Mouse (Mus musculus) hindlimb bud, embryonic 11.5 days (tissue): ENCODE measurements at regions not wholly inside any gene's neighbourhood (a gene's known extent, or its start where the extent isn't known, plus 50 kb on each side); places are given as distances from the start of the nearest gene placed in this dataset.
A peak's percentile ranks its signal among the peaks of the same experiment; 100 is the strongest.
"Not testable (repeated sequence)": the region's sequence is repeated elsewhere in the genome, so short reads cannot be mapped to it uniquely, and the experiment has no call there.

ENCODE experiments used
- DNase-seq: peaks from one replicate; pipeline ENCODE4 v3.0.0-alpha.2; 2012; ENCODE audit warnings: low read depth, low spot score; ENCODE audit errors: extremely low spot score

DNA sequence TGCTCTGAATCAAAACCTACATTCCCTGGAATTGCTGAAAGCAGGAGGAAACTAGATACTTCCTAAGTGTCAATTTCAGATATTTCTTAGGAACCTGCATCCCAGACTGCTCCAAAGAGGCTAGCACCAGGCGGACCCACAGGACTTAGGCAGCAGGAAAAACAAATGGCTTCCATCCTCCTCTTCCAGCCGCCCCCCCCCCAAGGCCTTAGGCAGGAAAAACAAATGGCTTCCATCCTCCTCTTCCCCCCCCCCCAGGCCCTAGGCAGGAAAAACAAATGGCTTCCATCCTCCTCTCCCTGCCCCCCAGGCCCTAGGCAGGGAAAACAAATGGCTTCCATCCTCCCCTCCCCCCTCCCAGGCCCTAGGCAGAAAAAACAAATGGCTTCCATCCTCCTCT lies 64.5 kb upstream of the Nap1l2 start:
- DNase-seq, result no peak

DNA sequence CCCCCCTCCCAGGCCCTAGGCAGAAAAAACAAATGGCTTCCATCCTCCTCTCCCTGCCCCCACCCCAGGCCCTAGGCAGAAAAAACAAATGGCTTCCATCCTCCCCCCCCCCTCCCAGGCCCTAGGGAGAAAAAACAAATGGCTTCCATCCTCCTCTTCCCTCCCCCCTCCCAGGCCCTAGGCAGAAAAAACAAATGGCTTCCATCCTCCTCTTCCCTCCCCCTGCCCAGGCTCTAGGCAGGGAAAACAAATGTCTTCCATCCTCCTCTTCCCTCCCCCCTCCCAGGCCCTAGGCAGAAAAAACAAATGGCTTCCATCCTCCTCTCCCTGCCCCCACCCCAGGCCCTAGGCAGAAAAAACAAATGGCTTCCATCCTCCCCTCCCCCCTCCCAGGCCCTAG lies 65.0 kb upstream of the Nap1l2 start:
- DNase-seq, result not testable (repeated sequence)

DNA sequence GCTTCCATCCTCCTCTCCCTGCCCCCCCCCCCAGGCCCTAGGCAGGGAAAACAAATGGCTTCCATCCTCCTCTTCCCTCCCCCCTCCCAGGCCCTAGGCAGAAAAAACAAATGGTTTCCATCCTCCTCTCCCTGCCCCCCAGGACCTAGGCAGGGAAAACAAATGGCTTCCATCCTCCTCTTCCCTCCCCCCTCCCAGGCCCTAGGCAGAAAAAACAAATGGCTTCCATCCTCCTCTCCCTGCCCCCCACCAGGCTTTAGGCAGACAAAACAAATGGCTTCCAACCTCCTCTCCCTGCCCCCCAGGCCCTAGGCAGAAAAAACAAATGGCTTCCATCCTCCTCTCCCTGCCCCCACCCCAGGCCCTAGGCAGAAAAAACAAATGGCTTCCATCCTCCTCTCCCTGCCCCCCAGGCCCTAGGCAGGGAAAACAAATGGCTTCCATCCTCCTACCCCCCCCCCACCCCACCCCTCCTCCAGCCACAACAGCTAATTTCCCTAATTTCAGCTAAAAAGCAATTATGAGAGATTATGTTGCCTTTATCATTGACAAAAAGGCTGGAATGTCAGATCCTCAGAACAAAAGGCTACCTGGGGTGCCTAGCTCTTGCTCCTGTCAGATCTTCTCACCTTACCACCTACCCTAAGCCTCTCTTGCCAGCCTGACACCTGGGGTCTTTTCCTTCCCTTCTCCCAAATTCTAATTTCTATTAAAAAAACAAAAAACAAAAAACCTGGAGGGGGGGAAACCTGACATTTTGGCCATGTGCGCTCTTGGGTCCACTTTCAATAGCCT lies 65.8 kb upstream of the Nap1l2 start:
- DNase-seq, result not testable (repeated sequence)

DNA sequence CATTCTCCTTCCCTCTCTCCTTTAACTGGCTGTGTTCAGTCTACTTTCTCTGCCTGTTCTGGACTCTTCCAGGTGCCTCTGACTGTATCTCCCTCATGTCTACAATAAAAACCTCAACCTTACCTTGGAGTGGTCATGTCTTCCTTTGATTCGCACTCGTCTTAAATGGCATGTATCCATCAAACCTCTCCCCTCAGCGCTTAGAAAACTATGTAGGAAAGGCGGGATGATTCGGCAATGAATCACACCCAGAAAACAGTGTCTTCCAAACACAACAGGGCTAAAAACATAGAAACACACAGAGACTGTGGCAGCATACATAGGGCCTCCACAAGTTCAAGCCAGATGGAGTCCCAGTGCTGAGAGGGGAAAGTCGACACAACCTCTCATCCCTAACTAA lies 66.4 kb upstream of the Nap1l2 start:
- DNase-seq, result no peak

DNA sequence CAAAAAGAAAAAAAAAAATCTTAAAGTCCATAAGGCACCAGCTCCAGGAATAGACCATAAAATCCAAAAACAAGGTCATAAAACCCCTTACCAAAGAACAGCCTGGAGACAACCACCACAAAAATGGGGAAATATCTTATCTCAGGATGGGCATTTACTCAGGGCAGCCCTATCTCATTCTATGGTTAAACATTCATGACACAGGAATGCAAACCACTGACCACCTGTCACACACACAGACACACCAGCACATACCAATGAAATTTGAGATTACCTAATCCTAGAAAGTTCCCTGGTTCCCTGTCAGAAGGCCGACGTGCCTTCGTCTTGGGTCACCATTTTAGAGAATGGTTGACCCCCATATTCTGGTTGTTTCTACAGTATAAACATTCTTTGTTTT lies 66.3 kb upstream of the Cdx4 start:
- no peak for DNase-seq

DNA sequence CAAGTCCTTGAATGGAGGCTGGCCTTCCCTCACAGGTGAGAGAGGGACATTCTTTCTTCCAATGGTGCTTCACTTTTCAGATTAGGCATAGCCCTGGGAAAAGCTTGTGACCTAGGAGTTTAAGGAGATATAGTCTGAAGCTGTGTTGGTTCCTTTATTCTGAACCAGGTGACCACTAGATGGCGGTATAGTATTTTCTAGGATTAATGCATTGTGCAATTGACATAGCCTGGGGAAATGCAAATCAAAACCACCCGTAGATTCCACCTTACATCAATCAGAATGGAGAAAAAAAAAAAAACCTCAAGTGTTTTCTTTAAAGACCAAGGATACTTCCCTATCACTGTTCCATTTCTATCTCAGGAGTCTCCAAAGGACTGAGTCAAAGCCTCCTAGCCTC lies 61.3 kb upstream of the Cdx4 start:
- peak; percentile 26 for DNase-seq
